Mouse (Mus musculus) CD8-positive naive resting alpha-beta T cell, adult 2 months (primary cell): Measurements from ENCODE around the gene Med23.

ENCODE experiments used
- DNase-seq, 2 experiments: peaks; one replicate each; pipeline ENCODE4 v3.0.0; 2022; ENCODE audit warnings: low read depth in 2 of 2, low spot score in 2 of 2

Gene Med23

GRCm38 (mm10) chr10:24864434-24864833 lies 5.4 kb upstream of the Med23 start:
- no peak for DNase-seq

- no peak for DNase-seq
These were observed 3.8 kb downstream of the Med23 start for GRCm38 (mm10) chr10:24873624-24874023.

- DNase-seq: no peak
These were observed 16.2 kb downstream of the Med23 start for GRCm38 (mm10) chr10:24886008-24886407.

- no peak for DNase-seq
These were observed 18.6 kb downstream of the Med23 start for GRCm38 (mm10) chr10:24888343-24888742.

- DNase-seq: peak; percentile 5 to 9
These were observed 26.1 kb downstream of the Med23 start for GRCm38 (mm10) chr10:24895927-24896326.

GRCm38 (mm10) chr10:24905627-24906026 lies 35.8 kb downstream of the Med23 start:
- DNase-seq: no peak

- no peak for DNase-seq
These were observed 41.4 kb downstream of the Med23 start for GRCm38 (mm10) chr10:24911199-24911598.

- no peak for DNase-seq
These were observed 42.8 kb downstream of the Med23 start for GRCm38 (mm10) chr10:24912576-24912975.

- DNase-seq: no peak
These were observed 45.7 kb downstream of the Med23 start for GRCm38 (mm10) chr10:24915486-24915885.

- no peak for DNase-seq
These were observed 53.2 kb downstream of the Med23 start for GRCm38 (mm10) chr10:24922977-24923376.

- no peak for DNase-seq
These were observed 54.5 kb downstream of the Med23 start for GRCm38 (mm10) chr10:24924296-24924695.

GRCm38 (mm10) chr10:24926380-24926779 lies 56.6 kb downstream of the Med23 start:
- DNase-seq: no peak

- no peak for DNase-seq
These were observed 57.4 kb downstream of the Med23 start, which contains the start of gene Arg1 for GRCm38 (mm10) chr10:24926962-24927720. Arg1 (minus strand) TSS chr10:24927484.

GRCm38 (mm10) chr10:24928072-24928471 lies 58.3 kb downstream of the Med23 start:
- DNase-seq: no peak

- no peak for DNase-seq
These were observed 60.4 kb downstream of the Med23 start for GRCm38 (mm10) chr10:24930143-24930542.

- DNase-seq: no peak
These were observed 78.1 kb downstream of the Med23 start for GRCm38 (mm10) chr10:24947871-24948270.

GRCm38 (mm10) chr10:24948278-24948677 lies 78.5 kb downstream of the Med23 start:
- no peak for DNase-seq

- DNase-seq: no peak
These were observed 80.4 kb downstream of the Med23 start for GRCm38 (mm10) chr10:24950223-24950622.

- no peak for DNase-seq
These were observed 81.8 kb downstream of the Med23 start for GRCm38 (mm10) chr10:24951575-24951974.

- DNase-seq: no peak
These were observed 82.8 kb downstream of the Med23 start for GRCm38 (mm10) chr10:24952549-24952948.

- DNase-seq: no peak
These were observed 84.1 kb downstream of the Med23 start for GRCm38 (mm10) chr10:24953876-24954275.

- no peak for DNase-seq
These were observed 88.7 kb downstream of the Med23 start for GRCm38 (mm10) chr10:24958280-24959042.
